Mouse (Mus musculus) embryonic facial prominence, embryonic 13.5 days (tissue): Measurements from ENCODE around the gene Cdca3. TPM values are rescaled to one million over a fixed set of nuclear protein-coding genes. Genes with fewer than 3 reads are reported as not detected.

ENCODE experiments used
- ATAC-seq: fragments of 200-750 bp; cut with Nextera tagmentation; 2 replicates; pipeline ENCODE4 v1.8.0; 2017; ENCODE audit warnings: low read depth; ENCODE audit not compliant: insufficient number of reproducible peaks, insufficient read depth, low FRiP score, low TSS enrichment
- H3K27ac ChIP-seq: fragments of 300-500 bp; sonication (generic); 2 replicates; pipeline ENCODE4 v1.5.1; 2015; ENCODE audit warnings: moderate library complexity, mild to moderate bottlenecking, inconsistent platforms
- H3K27me3 ChIP-seq: fragments of 300-500 bp; sonication (generic); 2 replicates; pipeline ENCODE4 v1.6.1; 2015; ENCODE audit warnings: mild to moderate bottlenecking, inconsistent platforms
- H3K36me3 ChIP-seq: fragments of 300-500 bp; sonication (generic); 2 replicates; pipeline ENCODE4 v1.6.1; 2015; ENCODE audit warnings: mild to moderate bottlenecking, inconsistent platforms
- H3K4me1 ChIP-seq: fragments of 300-500 bp; sonication (generic); 2 replicates; pipeline ENCODE4 v1.6.1; 2015; ENCODE audit warnings: inconsistent platforms
- H3K4me2 ChIP-seq: fragments of 300-500 bp; sonication (generic); 2 replicates; pipeline ENCODE4 v1.6.1; 2015; ENCODE audit warnings: moderate library complexity, mild to moderate bottlenecking, inconsistent platforms
- H3K4me3 ChIP-seq: fragments of 300-500 bp; sonication (generic); 2 replicates; pipeline ENCODE4 v1.5.1; 2015; ENCODE audit warnings: mild to moderate bottlenecking, inconsistent platforms
- H3K9ac ChIP-seq: fragments of 300-500 bp; sonication (generic); 2 replicates; pipeline ENCODE4 v1.6.1; 2015; ENCODE audit warnings: mild to moderate bottlenecking, inconsistent platforms
- H3K9me3 ChIP-seq: fragments of 300-500 bp; sonication (generic); 2 replicates; pipeline ENCODE4 v1.6.1; 2016; ENCODE audit warnings: inconsistent platforms
- WGBS: fragments of 180-500 bp; shearing (Covaris S2); methylation state at CpG from one replicate; pipeline ENCODE4 v1.1.7; 2015; ENCODE audit warnings: mixed read lengths; 5-methylcytosine and 5-hydroxymethylcytosine counted together
- polyA plus RNA-seq: library from polyadenylated mRNA; unstranded; fragments of >200 nt; fragmentation: Nextera tagmentation; extraction: Ambion mirVana; gene quantifications from 2 replicates; pipeline ENCODE4 v1.2.1, GENCODE M21; 2015

The Cdca3 gene
- polyA plus RNA-seq, 1 experiment from 2014 or later, result 184 TPM

GRCm38 (mm10) chr6:124881821-124882220 lies 52.5 kb downstream of the Cdca3 start:
- Histone ChIP-seq H3K4me3 (no peak overlapping the region), H3K4me2 (no peak overlapping the region), H3K27ac (no peak overlapping the region), H3K9me3 (no peaks in the 10 kb centered on the region), H3K36me3 (no peaks in the 10 kb centered on the region), H3K4me1 (no peaks in the 10 kb centered on the region), H3K9ac (no peak overlapping the region), H3K27me3 (no peaks in the 10 kb centered on the region)
- WGBS, result 90% methylated on average over 9 of the region's 9 CpGs
- ATAC-seq, result no peak

Other genes with a start within 250 kb of the Cdca3 start
- not detected in 2 replicates for gene C1s2, start 193.5 kb upstream of the Cdca3 start, polyA plus RNA-seq
- gene Lpcat3, start 166.5 kb upstream of the Cdca3 start, polyA plus RNA-seq, result 52.0 and 59.3 TPM in 2 replicates
- gene Emg1, start 117.4 kb upstream of the Cdca3 start, polyA plus RNA-seq, result 199 and 214 TPM in 2 replicates
- gene Phb2, start 117.2 kb upstream of the Cdca3 start, polyA plus RNA-seq, result 337 and 351 TPM in 2 replicates
- gene Ptpn6, start 90.8 kb upstream of the Cdca3 start, polyA plus RNA-seq, result 9.2 and 13.9 TPM in 2 replicates
- gene Grcc10, start 88.2 kb upstream of the Cdca3 start, polyA plus RNA-seq, result 487 and 605 TPM in 2 replicates
- 0.33 TPM in 1 of 2 replicates, not detected in the other for gene Gm45234, start 73.5 kb upstream of the Cdca3 start, polyA plus RNA-seq
- 22.1 and 22.2 TPM in 2 replicates for gene Atn1, start 73.0 kb upstream of the Cdca3 start, polyA plus RNA-seq
- gene Eno2, start 59.9 kb upstream of the Cdca3 start, polyA plus RNA-seq, result 10.7 and 10.9 TPM in 2 replicates
- gene Lrrc23, start 49.8 kb upstream of the Cdca3 start, polyA plus RNA-seq, result 0.97 and 1.3 TPM in 2 replicates
- 9.1 and 10.5 TPM in 2 replicates for gene Spsb2, start 20.9 kb upstream of the Cdca3 start, polyA plus RNA-seq
- gene Tpi1, start 15.3 kb upstream of the Cdca3 start, polyA plus RNA-seq, result 710 and 723 TPM in 2 replicates
- gene Usp5, start 63 bp upstream of the Cdca3 start, polyA plus RNA-seq, result 149 and 163 TPM in 2 replicates
- 0.25 and 0.52 TPM in 2 replicates for gene Gnb3, start 10.7 kb downstream of the Cdca3 start, polyA plus RNA-seq
- 60.5 and 60.8 TPM in 2 replicates for gene P3h3, start 28.2 kb downstream of the Cdca3 start, polyA plus RNA-seq
- gene Gpr162, start 34.4 kb downstream of the Cdca3 start, polyA plus RNA-seq, result 2.0 and 2.4 TPM in 2 replicates
- 0.37 TPM in 1 of 2 replicates, not detected in the other for gene Cd4, start 58.7 kb downstream of the Cdca3 start, polyA plus RNA-seq
- gene Lag3, start 82.2 kb downstream of the Cdca3 start, polyA plus RNA-seq, result 2.9 and 3.7 TPM in 2 replicates
- 327 and 349 TPM in 2 replicates for gene Ptms, start 90.6 kb downstream of the Cdca3 start, polyA plus RNA-seq
- gene Mlf2, start 101.8 kb downstream of the Cdca3 start, polyA plus RNA-seq, result 342 and 360 TPM in 2 replicates
- gene Cops7a, start 136.0 kb downstream of the Cdca3 start, polyA plus RNA-seq, result 124 and 138 TPM in 2 replicates
- gene Pianp, start 167.1 kb downstream of the Cdca3 start, polyA plus RNA-seq, result 10.0 TPM in 2 replicates
- gene Zfp384, start 179.6 kb downstream of the Cdca3 start, polyA plus RNA-seq, result 19.9 and 23.5 TPM in 2 replicates
- gene Ing4, start 210.2 kb downstream of the Cdca3 start, polyA plus RNA-seq, result 164 and 187 TPM in 2 replicates
- gene Acrbp, start 220.1 kb downstream of the Cdca3 start, polyA plus RNA-seq, result 21.7 and 22.7 TPM in 2 replicates
- gene Lpar5, start 238.4 kb downstream of the Cdca3 start, polyA plus RNA-seq, result 0.59 and 0.97 TPM in 2 replicates